Mouse (Mus musculus): ENCODE results near the gene 4930402H24Rik.

DNA sequence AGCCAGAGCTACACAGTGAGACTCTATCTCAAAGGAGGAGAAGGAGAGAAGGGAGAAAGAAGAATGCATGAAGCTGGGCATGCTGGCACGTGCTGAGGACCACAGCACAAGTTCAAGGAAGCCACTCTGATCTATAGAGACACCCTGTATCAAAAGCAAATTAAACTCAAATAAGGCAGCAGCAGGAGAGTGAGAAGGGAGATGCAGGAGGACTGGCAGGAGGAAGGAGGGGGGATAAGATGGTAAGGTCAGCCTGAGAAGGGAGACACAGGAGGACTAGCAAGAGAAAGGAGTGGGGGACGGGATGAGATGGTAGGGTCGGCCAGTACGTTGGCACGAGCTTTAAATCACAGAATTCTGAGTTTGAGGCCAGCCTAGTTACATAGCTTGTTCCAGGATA is 90.0 kb downstream of the 4930402H24Rik start:
- TF ChIP-seq CTCF (IDR thresholded peaks at IDR 0.05; ENCODE audit: control insufficient read depth, insufficient read depth, insufficient read length): no peak
- TF ChIP-seq FOSL1 (IDR thresholded peaks at IDR 0.05; ENCODE audit: insufficient read depth, low read length, poor library complexity, severe bottlenecking): no peak
- TF ChIP-seq MAX (IDR thresholded peaks at IDR 0.05): no peak
- no peak for TF ChIP-seq MYOG (IDR thresholded peaks at IDR 0.05; ENCODE audit: control insufficient read depth, extremely low read depth, insufficient read length)
- TF ChIP-seq USF1 (IDR thresholded peaks at IDR 0.05; ENCODE audit: low read depth): no peak
- TF ChIP-seq MYOD1 (IDR thresholded peaks at IDR 0.05; ENCODE audit: control insufficient read depth, insufficient read length, low read depth): no peak
